Comparison of ENCODE assay signal across 8 mouse cellular contexts in the genomic region with DNA sequence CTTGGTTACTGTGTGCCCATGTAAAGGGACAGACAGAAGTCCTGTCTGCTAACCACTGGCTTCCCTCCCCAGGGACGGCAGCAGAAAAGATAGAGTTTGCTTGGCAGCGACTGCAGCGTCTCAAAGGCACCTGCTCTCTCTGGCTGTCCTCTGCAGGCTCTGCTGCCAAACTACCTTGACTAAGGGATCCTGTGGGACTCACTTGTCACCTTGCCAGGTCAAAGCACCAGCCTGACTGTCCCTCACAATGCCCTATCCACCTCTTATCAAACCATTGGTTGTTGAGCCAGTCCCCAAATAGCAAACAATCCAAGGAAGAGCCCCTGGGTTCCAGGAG. TPM values are rescaled to one million over a fixed set of nuclear protein-coding genes. Genes with fewer than 3 reads are reported as not detected.
DNase-seq lines count a peak whose midpoint lies in the region; ATAC-seq and TF ChIP-seq lines count a peak whose summit lies in the region.

No protein-coding gene starts in this region.

- no peaks in the 10 kb centered on the region for H3K27me3 ChIP-seq in neural tube, embryonic 11.5 days (ENCODE audit: control insufficient read depth, insufficient read depth, low read length)
- no peaks in the 10 kb centered on the region for H3K27me3 ChIP-seq in heart, adult 2 months (ENCODE audit: control insufficient read depth, insufficient read depth, low read length)
- no peaks in the 10 kb centered on the region for H3K27me3 ChIP-seq in neural tube, embryonic 14.5 days (ENCODE audit: control insufficient read depth, insufficient read depth, low read length)

- H3K9me3 ChIP-seq in neural tube, embryonic 11.5 days (ENCODE audit: control insufficient read depth, low read length): no peaks in the 10 kb centered on the region
- no peaks in the 10 kb centered on the region for H3K9me3 ChIP-seq in neural tube, embryonic 14.5 days (ENCODE audit: control insufficient read depth, low read length)

- no peak for TF ChIP-seq CTCF in heart, adult 2 months (IDR thresholded peaks at IDR 0.05)

- H3K27ac ChIP-seq in neural tube, embryonic 11.5 days (ENCODE audit: low read depth, low read length): peak overlapping the region; percentile 96
- H3K27ac ChIP-seq in heart, adult 2 months: peak overlapping the region; percentile 98
- H3K27ac ChIP-seq in neural tube, embryonic 14.5 days (ENCODE audit: low read depth, low read length): peak overlapping the region; percentile 95

- H3K9ac ChIP-seq in neural tube, embryonic 11.5 days (ENCODE audit: low read length): peak overlapping the region; percentile 88
- H3K9ac ChIP-seq in heart, adult 2 months (ENCODE audit: low read depth, low read length): peak overlapping the region; percentile 78
- peak overlapping the region; percentile 25; the same call in 1 of the 2 replicates for H3K9ac ChIP-seq in neural tube, embryonic 14.5 days (replicated peaks; ENCODE audit: low read depth, low read length)

- 59% methylated on average over 3 of the region's 3 CpGs for WGBS in neural tube, embryonic 11.5 days
- 4% methylated on average over 3 of the region's 3 CpGs for WGBS in heart, adult 2 months
- 15% methylated on average over 3 of the region's 3 CpGs for WGBS in neural tube, embryonic 14.5 days

- TF ChIP-seq EP300 in heart, adult 2 months (IDR thresholded peaks at IDR 0.05; ENCODE audit: insufficient read depth, low read depth, low read length): peak; percentile 60; the same call in 1 of the 2 replicates

- no peaks in the 10 kb centered on the region for H3K79me2 ChIP-seq in heart, adult 2 months (replicated peaks; ENCODE audit: control insufficient read depth, insufficient read depth, low read length)

- H3K4me1 ChIP-seq in neural tube, embryonic 11.5 days (ENCODE audit: control insufficient read depth, insufficient read depth, low read length): peaks cover 10% of the 10 kb centered on the region
- peaks cover 16% of the 10 kb centered on the region for H3K4me1 ChIP-seq in heart, adult 2 months (ENCODE audit: control insufficient read depth, insufficient read depth, low read length)
- H3K4me1 ChIP-seq in neural tube, embryonic 14.5 days (ENCODE audit: control insufficient read depth, insufficient read depth, low read length): peaks cover 14% of the 10 kb centered on the region

- no peak overlapping the region for H3K4me2 ChIP-seq in neural tube, embryonic 11.5 days (ENCODE audit: low read depth)
- peak overlapping the region; percentile 40; the same call in 1 of the 2 replicates for H3K4me2 ChIP-seq in neural tube, embryonic 14.5 days (ENCODE audit: low read depth, low read length)

- ATAC-seq in neural tube, embryonic 11.5 days (ENCODE audit: insufficient read depth, low FRiP score, low TSS enrichment): no peak
- ATAC-seq in neural tube, embryonic 14.5 days (ENCODE audit: low read depth): peak; percentile 41; the same call in 1 of the 2 replicates

- H3K4me3 ChIP-seq in neural tube, embryonic 11.5 days (ENCODE audit: low read depth, low read length): no peak overlapping the region
- peak overlapping the region; percentile 48; the same call in 1 of the 2 replicates for H3K4me3 ChIP-seq in heart, adult 2 months
- no peak overlapping the region for H3K4me3 ChIP-seq in neural tube, embryonic 14.5 days (ENCODE audit: low read depth, low read length)

- no peak for DNase-seq in neural tube, embryonic 11.5 days (ENCODE audit: low spot score)
- DNase-seq in neural tube, embryonic 10.5 days (ENCODE audit: extremely low spot score, low spot score): no peak
- DNase-seq in cerebellum, postnatal 36 days: peak; percentile 24 to 33
- peak; percentile 63 to 70 for DNase-seq in heart, adult 2 months
- DNase-seq in kidney, postnatal 10 days: peak; percentile 40
- DNase-seq in layer of hippocampus, adult 11-12 months (ENCODE audit: low spot score): no peak
- no peak for DNase-seq in right cerebral cortex, adult 18-20 months

- no peaks in the 10 kb centered on the region for H3K36me3 ChIP-seq in neural tube, embryonic 11.5 days (ENCODE audit: control insufficient read depth, insufficient read depth, low read length)
- H3K36me3 ChIP-seq in heart, adult 2 months (ENCODE audit: control insufficient read depth, insufficient read depth, low read length): no peaks in the 10 kb centered on the region
- no peaks in the 10 kb centered on the region for H3K36me3 ChIP-seq in neural tube, embryonic 14.5 days (ENCODE audit: control insufficient read depth, insufficient read depth, low read length)

- peak; percentile 45; the same call in 1 of the 2 replicates for TF ChIP-seq POLR2A in heart, adult 2 months (IDR thresholded peaks at IDR 0.05; ENCODE audit: insufficient read depth, low read depth, low read length)

- intact Hi-C loops in heart, adult 2 months (cut with DNase I): no loop called here

RNA-seq across cellular contexts. Expression of a gene that starts 38.0 kb away (rescaled TPM):
- 518 and 536 TPM in 2 replicates for polyA plus RNA-seq in neural tube, embryonic 11.5 days (2014; fragmentation: Nextera tagmentation; extraction: Ambion mirVana)
- 100 to 1,000 TPM; 155 to 164 TPM for total RNA-seq in heart, adult 2 months (2021)
- 72.9 and 85.8 TPM in 2 replicates for polyA plus RNA-seq in heart, adult 2 months (2012; rRNA removed)
- 238 and 312 TPM in 2 replicates for polyA plus RNA-seq in neural tube, embryonic 14.5 days (2014; fragmentation: Nextera tagmentation; extraction: Ambion mirVana)

RNA-seq across cellular contexts. Expression of a gene that starts 49.9 kb away (rescaled TPM):
- polyA plus RNA-seq in neural tube, embryonic 11.5 days (2014; fragmentation: Nextera tagmentation; extraction: Ambion mirVana): 21.0 and 24.1 TPM in 2 replicates
- total RNA-seq in heart, adult 2 months (2021): 10 to 100 TPM in 1 of 2 experiments, 1 to 10 TPM in 1; 8.9 to 11.0 TPM
- polyA plus RNA-seq in heart, adult 2 months (2012; rRNA removed): 8.6 and 10.7 TPM in 2 replicates
- 21.9 and 27.2 TPM in 2 replicates for polyA plus RNA-seq in neural tube, embryonic 14.5 days (2014; fragmentation: Nextera tagmentation; extraction: Ambion mirVana)

Comparison
In these comparisons a context has a peak if more than half of its experiments do, and no peak if none do; other contexts are left out.
1. DNase-seq: peak in cerebellum, postnatal 36 days (2 of 2), heart, adult 2 months (2 of 2) and kidney, postnatal 10 days (single experiment); none in neural tube, embryonic 11.5 days (single experiment), neural tube, embryonic 10.5 days (single experiment), layer of hippocampus, adult 11-12 months (single experiment) and right cerebral cortex, adult 18-20 months (single experiment).
2. H3K9ac ChIP-seq: peak in every context shown above with its lines; median percentile 88 in neural tube, embryonic 11.5 days; 78 in heart, adult 2 months; 25 in neural tube, embryonic 14.5 days.
3. Peak in every context shown above with its lines, with median percentiles within 50 percentile points of each other: H3K27ac ChIP-seq.